Mouse (Mus musculus) midbrain, embryonic 11.5 days (tissue): Measurements from ENCODE around the gene Rai1. TPM values are rescaled to one million over a fixed set of nuclear protein-coding genes. Genes with fewer than 3 reads are reported as not detected.

ENCODE experiments used
- ATAC-seq: fragments of 200-750 bp; cut with Nextera tagmentation; 2 replicates; pipeline ENCODE4 v1.8.0; 2017; ENCODE audit warnings: moderate TSS enrichment, moderate library complexity; ENCODE audit not compliant: low FRiP score
- DNase-seq: peaks from one replicate; pipeline ENCODE4 v3.0.0; 2015; ENCODE audit warnings: low spot score; ENCODE audit errors: missing footprints
- H3K27ac ChIP-seq: fragments of 300-500 bp; sonication (generic); 2 replicates; pipeline ENCODE4 v1.5.1; 2014; ENCODE audit warnings: low read depth, low read length
- H3K27me3 ChIP-seq: fragments of 300-500 bp; sonication (generic); 2 replicates; pipeline ENCODE4 v1.6.1; 2014; ENCODE audit warnings: mild to moderate bottlenecking, low read length, moderate library complexity, mixed read lengths; ENCODE audit not compliant: control insufficient read depth, insufficient read depth
- H3K36me3 ChIP-seq: fragments of 300-500 bp; sonication (generic); 2 replicates; pipeline ENCODE4 v1.6.1; 2014; ENCODE audit warnings: mild to moderate bottlenecking, low read length, moderate library complexity, mixed read lengths; ENCODE audit not compliant: control insufficient read depth, insufficient read depth
- H3K4me1 ChIP-seq: fragments of 300-500 bp; sonication (generic); 2 replicates; pipeline ENCODE4 v1.6.1; 2014; ENCODE audit warnings: low read length; ENCODE audit not compliant: control insufficient read depth, insufficient read depth
- H3K4me2 ChIP-seq: fragments of 300-500 bp; sonication (generic); 2 replicates; pipeline ENCODE4 v1.6.1; 2014; ENCODE audit warnings: mild to moderate bottlenecking, moderate library complexity
- H3K4me3 ChIP-seq: fragments of 300-500 bp; sonication (generic); 2 replicates; pipeline ENCODE4 v1.5.1; 2014; ENCODE audit warnings: low read depth, low read length
- H3K9ac ChIP-seq: fragments of 300-500 bp; sonication (generic); 2 replicates; pipeline ENCODE4 v1.6.1; 2014; ENCODE audit warnings: low read length
- H3K9me3 ChIP-seq: fragments of 300-500 bp; sonication (generic); 2 replicates; pipeline ENCODE4 v1.6.1; 2016; ENCODE audit warnings: low read length; ENCODE audit not compliant: control insufficient read depth
- WGBS: fragments of 180-500 bp; shearing (Covaris S2); extraction: QIAGEN DNeasy Blood & Tissue Kit; methylation state at CpG from one replicate; pipeline ENCODE4 v1.1.7; 2014; 5-methylcytosine and 5-hydroxymethylcytosine counted together
- polyA plus RNA-seq: library from polyadenylated mRNA; unstranded; fragments of >200 nt; fragmentation: Nextera tagmentation; extraction: Ambion mirVana; gene quantifications from 2 replicates; pipeline ENCODE4 v1.2.1, GENCODE M21; 2014

Rai1 gene
- polyA plus RNA-seq, 1 experiment from 2014 or later: 23.9 TPM

GRCm38 (mm10) chr11:60148591-60148990 is 43.8 kb downstream of the Rai1 start:
- Histone ChIP-seq H3K9me3 (no peaks in the 10 kb centered on the region), H3K4me2 (no peak overlapping the region), H3K27ac (no peak overlapping the region), H3K4me3 (no peak overlapping the region), H3K36me3 (peaks cover 5% of the 10 kb centered on the region), H3K27me3 (no peaks in the 10 kb centered on the region), H3K4me1 (no peaks in the 10 kb centered on the region), H3K9ac (no peak overlapping the region)
- WGBS: 92% methylated on average over 5 of the region's 5 CpGs
- ATAC-seq: no peak
- DNase-seq: no peak

- no peak for DNase-seq
- Histone ChIP-seq H3K4me3 (no peak overlapping the region), H3K4me1 (no peaks in the 10 kb centered on the region), H3K27ac (no peak overlapping the region), H3K4me2 (no peak overlapping the region), H3K36me3 (peaks cover 5% of the 10 kb centered on the region), H3K9me3 (no peaks in the 10 kb centered on the region), H3K27me3 (no peaks in the 10 kb centered on the region), H3K9ac (no peak overlapping the region)
- ATAC-seq: no peak
- WGBS: 90% methylated on average over 3 of the region's 3 CpGs
Observed at GRCm38 (mm10) chr11:60149086-60149485, 44.3 kb downstream of the Rai1 start.

GRCm38 (mm10) chr11:60150677-60151076 is 45.9 kb downstream of the Rai1 start:
- 94% methylated on average over 3 of the region's 3 CpGs for WGBS

GRCm38 (mm10) chr11:60152339-60152738 is 47.5 kb downstream of the Rai1 start:
- peaks cover 15% of the 10 kb centered on the region for H3K4me1 ChIP-seq
- DNase-seq (no peak), ATAC-seq (no peak)
- no peak overlapping the region for H3K9ac ChIP-seq
- H3K27ac ChIP-seq: no peak overlapping the region
- no peak overlapping the region for H3K4me2 ChIP-seq
- H3K27me3 ChIP-seq: no peaks in the 10 kb centered on the region
- peaks cover 2% of the 10 kb centered on the region; the same call in 1 of the 2 replicates for H3K36me3 ChIP-seq
- whole genome bisulfite sequencing: 90% methylated on average over 1 of the region's 1 CpGs
- no peaks in the 10 kb centered on the region for H3K9me3 ChIP-seq
- H3K4me3 ChIP-seq: no peak overlapping the region

More at GRCm38 (mm10) chr11:60150677-60151076, 45.9 kb downstream of the Rai1 start:
- Histone ChIP-seq H3K4me1 (peaks cover 10% of the 10 kb centered on the region), H3K27ac (no peak overlapping the region), H3K27me3 (no peaks in the 10 kb centered on the region), H3K9ac (no peak overlapping the region), H3K36me3 (peaks cover 5% of the 10 kb centered on the region), H3K4me2 (no peak overlapping the region), H3K4me3 (no peak overlapping the region), H3K9me3 (no peaks in the 10 kb centered on the region)
- ATAC-seq: no peak
- DNase-seq: no peak

- H3K27me3 ChIP-seq: no peaks in the 10 kb centered on the region
- no peak overlapping the region for H3K4me2 ChIP-seq
- WGBS: 88% methylated on average over 3 of the region's 3 CpGs
- DNase-seq (no peak), ATAC-seq (no peak)
- H3K27ac ChIP-seq: no peak overlapping the region
- no peaks in the 10 kb centered on the region for H3K9me3 ChIP-seq
- no peak overlapping the region for H3K9ac ChIP-seq
- no peaks in the 10 kb centered on the region for H3K36me3 ChIP-seq
- H3K4me1 ChIP-seq: peaks cover 15% of the 10 kb centered on the region
- H3K4me3 ChIP-seq: no peak overlapping the region
Observed at GRCm38 (mm10) chr11:60153936-60154335, 49.1 kb downstream of the Rai1 start.

GRCm38 (mm10) chr11:60155690-60156089 is 50.9 kb downstream of the Rai1 start:
- Histone ChIP-seq H3K4me3 (no peak overlapping the region), H3K4me1 (peaks cover 15% of the 10 kb centered on the region), H3K27ac (peak overlapping the region; percentile 60), H3K9ac (0 out of 2 replicates have a peak overlapping the region, but pooled peaks have one; percentile 3), H3K9me3 (no peaks in the 10 kb centered on the region), H3K27me3 (no peaks in the 10 kb centered on the region), H3K36me3 (no peaks in the 10 kb centered on the region), H3K4me2 (no peak overlapping the region)
- ATAC-seq (no peak; the same call in 1 of the 2 replicates), DNase-seq (no peak)
- 30% methylated on average over 5 of the region's 5 CpGs for WGBS

GRCm38 (mm10) chr11:60158271-60158670 is 53.5 kb downstream of the Rai1 start:
- H3K9ac ChIP-seq: no peak overlapping the region
- no peaks in the 10 kb centered on the region for H3K9me3 ChIP-seq
- no peak overlapping the region for H3K4me3 ChIP-seq
- no peaks in the 10 kb centered on the region for H3K36me3 ChIP-seq
- peaks cover 15% of the 10 kb centered on the region for H3K4me1 ChIP-seq
- H3K27me3 ChIP-seq: no peaks in the 10 kb centered on the region
- no peak for DNase-seq
- H3K27ac ChIP-seq: no peak overlapping the region
- WGBS: 84% methylated on average over 4 of the region's 4 CpGs
- ATAC-seq: no peak
- H3K4me2 ChIP-seq: no peak overlapping the region

GRCm38 (mm10) chr11:60159955-60160354 is 55.1 kb downstream of the Rai1 start:
- no peak overlapping the region for H3K9ac ChIP-seq
- ATAC-seq: no peak
- no peak overlapping the region for H3K27ac ChIP-seq
- H3K27me3 ChIP-seq: no peaks in the 10 kb centered on the region
- peaks cover 12% of the 10 kb centered on the region for H3K4me1 ChIP-seq
- H3K4me2 ChIP-seq: no peak overlapping the region
- no peak for DNase-seq
- 95% methylated on average over 5 of the region's 5 CpGs for WGBS
- H3K4me3 ChIP-seq: no peak overlapping the region
- no peaks in the 10 kb centered on the region for H3K9me3 ChIP-seq
- H3K36me3 ChIP-seq: no peaks in the 10 kb centered on the region

GRCm38 (mm10) chr11:60160454-60161114 is 55.8 kb downstream of the Rai1 start:
- Histone ChIP-seq H3K27me3 (no peaks in the 10 kb centered on the region), H3K9me3 (no peaks in the 10 kb centered on the region), H3K9ac (no peak overlapping the region), H3K4me2 (no peak overlapping the region), H3K36me3 (no peaks in the 10 kb centered on the region), H3K27ac (no peak overlapping the region; the same call in 1 of the 2 replicates), H3K4me3 (no peak overlapping the region), H3K4me1 (peaks cover 5% of the 10 kb centered on the region)
- DNase-seq (no peak), ATAC-seq (no peak)
- WGBS: 74% methylated on average over 3 of the region's 3 CpGs
